Mouse (Mus musculus) ES-Bruce4 (cell line): ENCODE results near the gene Snd1. TPM values are rescaled to one million over a fixed set of nuclear protein-coding genes. Genes with fewer than 3 reads are reported as not detected.

ENCODE experiments used
- H3K27ac ChIP-seq: 2 replicates; pipeline ENCODE4 v1.5.1; 2012; ENCODE audit warnings: low read length, inconsistent platforms; ENCODE audit not compliant: insufficient read depth
- H3K27me3 ChIP-seq: 2 replicates; pipeline ENCODE4 v1.6.1; 2012; ENCODE audit warnings: mild to moderate bottlenecking, low read length, inconsistent platforms; ENCODE audit not compliant: control insufficient read depth, poor library complexity, insufficient read depth, severe bottlenecking
- H3K36me3 ChIP-seq: 2 replicates; pipeline ENCODE4 v1.6.1; 2012; ENCODE audit warnings: inconsistent platforms, mild to moderate bottlenecking, low read length, moderate library complexity; ENCODE audit not compliant: control insufficient read depth, poor library complexity, insufficient read depth, severe bottlenecking
- H3K4me1 ChIP-seq: one replicate; pipeline ENCODE4 v1.8.1; 2011; ENCODE audit warnings: low read length; ENCODE audit not compliant: control insufficient read depth, insufficient read depth
- H3K4me3 ChIP-seq: 2 replicates; pipeline ENCODE4 v1.5.1; 2011; ENCODE audit warnings: low read depth, mild to moderate bottlenecking, low read length
- H3K9ac ChIP-seq: 2 replicates; pipeline ENCODE4 v1.6.1; 2012; ENCODE audit warnings: low read depth, mild to moderate bottlenecking, inconsistent platforms; ENCODE audit not compliant: poor library complexity, severe bottlenecking
- H3K9me3 ChIP-seq: replicated peaks from 2 replicates; pipeline ENCODE4 v1.6.1; 2012; ENCODE audit warnings: mild to moderate bottlenecking, low read length, inconsistent platforms; ENCODE audit not compliant: control insufficient read depth, poor library complexity, insufficient read depth, severe bottlenecking
- CTCF ChIP-seq: IDR thresholded peaks from one replicate; pipeline ENCODE4 v1.8.1; 2011; ENCODE audit warnings: low read depth, low read length
- EP300 ChIP-seq: IDR thresholded peaks from 2 replicates; pipeline ENCODE4 v1.6.1; 2011; ENCODE audit warnings: low read depth, low read length; ENCODE audit not compliant: insufficient read depth
- POLR2A ChIP-seq: IDR thresholded peaks from one replicate; pipeline ENCODE4 v1.8.1; 2011; ENCODE audit warnings: low read length; ENCODE audit not compliant: insufficient read depth
- polyA plus RNA-seq: library from polyadenylated mRNA; stranded (reverse); fragments of >200 nt; gene quantifications from 2 replicates; pipeline ENCODE4 v1.2.4, GENCODE M21; 2011; ENCODE audit warnings: low read depth; ENCODE audit not compliant: missing spikeins, insufficient read depth, insufficient read length

Snd1 gene
- polyA plus RNA-seq, 1 experiment, result 155 TPM

GRCm38 (mm10) chr6:28595231-28595630 lies 120.3 kb downstream of the Snd1 start:
- no peaks in the 10 kb centered on the region for H3K4me1 ChIP-seq
- no peak overlapping the region for H3K9ac ChIP-seq
- H3K27me3 ChIP-seq, result no peaks in the 10 kb centered on the region
- TF ChIP-seq EP300 (no peak), POLR2A (no peak), CTCF (no peak)
- no peak overlapping the region for H3K27ac ChIP-seq
- H3K4me3 ChIP-seq, result no peak overlapping the region
- no peaks in the 10 kb centered on the region for H3K9me3 ChIP-seq
- 0 out of 2 replicates have a peak, but pooled peaks cover 3% of the 10 kb centered on the region for H3K36me3 ChIP-seq

GRCm38 (mm10) chr6:28597266-28597665 lies 122.3 kb downstream of the Snd1 start:
- TF ChIP-seq EP300 (no peak), CTCF (no peak), POLR2A (no peak)
- H3K4me1 ChIP-seq, result no peaks in the 10 kb centered on the region
- no peak overlapping the region for H3K27ac ChIP-seq
- no peak overlapping the region for H3K4me3 ChIP-seq
- no peaks in the 10 kb centered on the region; the same call in 1 of the 2 replicates for H3K36me3 ChIP-seq
- no peak overlapping the region for H3K9ac ChIP-seq
- H3K27me3 ChIP-seq, result no peaks in the 10 kb centered on the region
- no peaks in the 10 kb centered on the region for H3K9me3 ChIP-seq

- H3K27me3 ChIP-seq, result no peaks in the 10 kb centered on the region
- no peaks in the 10 kb centered on the region for H3K4me1 ChIP-seq
- H3K9me3 ChIP-seq, result no peaks in the 10 kb centered on the region
- H3K27ac ChIP-seq, result no peak overlapping the region
- H3K9ac ChIP-seq, result no peak overlapping the region
- TF ChIP-seq EP300 (no peak), POLR2A (no peak), CTCF (no peak)
- H3K36me3 ChIP-seq, result no peaks in the 10 kb centered on the region; the same call in 1 of the 2 replicates
- H3K4me3 ChIP-seq, result no peak overlapping the region
Observed at GRCm38 (mm10) chr6:28599120-28599519, 124.2 kb downstream of the Snd1 start.

GRCm38 (mm10) chr6:28600404-28600803 lies 125.5 kb downstream of the Snd1 start:
- TF ChIP-seq POLR2A, result no peak
- no peak for TF ChIP-seq CTCF
- no peak for TF ChIP-seq EP300

GRCm38 (mm10) chr6:28603401-28603800 lies 128.5 kb downstream of the Snd1 start:
- Histone ChIP-seq H3K36me3 (no peaks in the 10 kb centered on the region; the same call in 1 of the 2 replicates), H3K9ac (no peak overlapping the region), H3K4me1 (no peaks in the 10 kb centered on the region), H3K27ac (no peak overlapping the region), H3K27me3 (no peaks in the 10 kb centered on the region), H3K4me3 (no peak overlapping the region), H3K9me3 (no peaks in the 10 kb centered on the region)
- TF ChIP-seq POLR2A, result no peak
- no peak for TF ChIP-seq EP300
- TF ChIP-seq CTCF, result no peak

More at GRCm38 (mm10) chr6:28600404-28600803, 125.5 kb downstream of the Snd1 start:
- H3K27ac ChIP-seq, result no peak overlapping the region
- no peaks in the 10 kb centered on the region; the same call in 1 of the 2 replicates for H3K36me3 ChIP-seq
- no peaks in the 10 kb centered on the region for H3K27me3 ChIP-seq
- no peaks in the 10 kb centered on the region for H3K9me3 ChIP-seq
- no peak overlapping the region for H3K4me3 ChIP-seq
- H3K4me1 ChIP-seq, result no peaks in the 10 kb centered on the region
- H3K9ac ChIP-seq, result no peak overlapping the region

GRCm38 (mm10) chr6:28603823-28604222 lies 128.9 kb downstream of the Snd1 start:
- H3K9ac ChIP-seq, result no peak overlapping the region
- no peak overlapping the region for H3K4me3 ChIP-seq
- H3K4me1 ChIP-seq, result no peaks in the 10 kb centered on the region
- H3K27me3 ChIP-seq, result no peaks in the 10 kb centered on the region
- no peak overlapping the region for H3K27ac ChIP-seq
- no peak for TF ChIP-seq POLR2A
- no peak for TF ChIP-seq EP300
- TF ChIP-seq CTCF, result no peak
- H3K36me3 ChIP-seq, result no peaks in the 10 kb centered on the region; the same call in 1 of the 2 replicates
- no peaks in the 10 kb centered on the region for H3K9me3 ChIP-seq
